In genomic region chr13:58806397-58806892, GRCm38 (mm10) we compare ENCODE assay signal across 8 mouse cellular contexts. TPM values are rescaled to one million over a fixed set of nuclear protein-coding genes. Genes with fewer than 3 reads are reported as not detected.
A peak's percentile ranks its signal among the peaks of the same experiment; 100 is the strongest.
DNase-seq lines count a peak whose midpoint lies in the region; ATAC-seq and TF ChIP-seq lines count a peak whose summit lies in the region.

Ntrk2 (plus strand) TSS chr13:58806569.

- H3K27ac ChIP-seq in hindbrain, embryonic 10.5 days, result peak within 1 kb of the TSS; percentile 87

- under 1% methylated on average over 47 of the region's 47 CpGs for whole genome bisulfite sequencing in hindbrain, embryonic 10.5 days

- no peaks in the 10 kb centered on the region for H3K36me3 ChIP-seq in G1E (replicated peaks)
- H3K36me3 ChIP-seq in hindbrain, embryonic 10.5 days, result no peaks in the 10 kb centered on the region

- no peaks in the 10 kb centered on the region for H3K4me1 ChIP-seq in G1E (ENCODE audit: insufficient read depth, low read depth, low read length)
- peaks cover 33% of the 10 kb centered on the region for H3K4me1 ChIP-seq in hindbrain, embryonic 10.5 days (replicated peaks)

- no peaks in the 10 kb centered on the region for H3K27me3 ChIP-seq in G1E (ENCODE audit: insufficient read depth, low read length)
- peaks cover 62% of the 10 kb centered on the region for H3K27me3 ChIP-seq in hindbrain, embryonic 10.5 days (ENCODE audit: insufficient read depth, poor library complexity, severe bottlenecking)

- no peak for TF ChIP-seq CTCF in G1E (IDR thresholded peaks at IDR 0.05; ENCODE audit: low read depth, low read length)

- no peak for ATAC-seq in G1E (ENCODE audit: extremely low read depth, insufficient number of reproducible peaks, low FRiP score, poor library complexity, severe bottlenecking)

- peak within 1 kb of the TSS; percentile 35; the same call in 1 of the 2 replicates for H3K4me3 ChIP-seq in G1E (ENCODE audit: low read depth, low read length)
- H3K4me3 ChIP-seq in hindbrain, embryonic 10.5 days, result peak within 1 kb of the TSS; percentile 75

- H3K9me3 ChIP-seq in G1E (replicated peaks), result peaks cover 73% of the 10 kb centered on the region
- peaks cover 9% of the 10 kb centered on the region for H3K9me3 ChIP-seq in hindbrain, embryonic 10.5 days

- DNase-seq in G1E (ENCODE audit: low spot score), result no peak
- peak; percentile 95 to 96 for DNase-seq in cerebellum, postnatal 10 days
- peak; percentile 88 to 93 for DNase-seq in frontal cortex, postnatal 14 days (ENCODE audit: low spot score in 2 of 2)
- peak; percentile 91 for DNase-seq in hindbrain, embryonic 10.5 days (ENCODE audit: low spot score)
- DNase-seq in layer of hippocampus, adult 8-10 months (ENCODE audit: low spot score in 2 of 2), result peak; percentile 89 to 93
- DNase-seq in lung, adult 18-20 months, result peak; percentile 42 to 63
- DNase-seq in ovary, postnatal 36 days (ENCODE audit: low spot score), result peak; percentile 83
- DNase-seq in urinary bladder, postnatal 14 days (ENCODE audit: low spot score), result peak; percentile 80

RNA-seq across cellular contexts. Expression of gene Ntrk2, which starts in this region (rescaled TPM):
- total RNA-seq in G1E (2014; fragmentation: Nextera tagmentation), result not detected in 2 replicates
- 0.11 and 0.12 TPM in 2 replicates for total RNA-seq in G1E (2017)
- not detected in 2 replicates for polyA plus RNA-seq in G1E (2012)
- 17.6 and 39.8 TPM in 2 replicates for polyA plus RNA-seq in hindbrain, embryonic 10.5 days (2016; fragmentation: Nextera tagmentation; extraction: Ambion mirVana)
- total RNA-seq in layer of hippocampus, adult 8-10 months (2022), result 100 to 1,000 TPM; 326 to 378 (median 341) TPM

Comparison
In these comparisons a context has a peak if more than half of its experiments do, and no peak if none do; other contexts are left out.
1. RNA of gene Ntrk2 (total RNA-seq): 326 to 378 TPM in layer of hippocampus, adult 8-10 months; 0.11 to 0.12 TPM in G1E; every median in the first group is over 100 times any median in the second.
2. RNA of gene Ntrk2 (polyA plus RNA-seq): 17.6 to 39.8 TPM in hindbrain, embryonic 10.5 days; not detected in G1E; every median in the first group is over 10 times any median in the second.